Mouse (Mus musculus): ENCODE results near the gene Clmn.

Clmn gene

DNA sequence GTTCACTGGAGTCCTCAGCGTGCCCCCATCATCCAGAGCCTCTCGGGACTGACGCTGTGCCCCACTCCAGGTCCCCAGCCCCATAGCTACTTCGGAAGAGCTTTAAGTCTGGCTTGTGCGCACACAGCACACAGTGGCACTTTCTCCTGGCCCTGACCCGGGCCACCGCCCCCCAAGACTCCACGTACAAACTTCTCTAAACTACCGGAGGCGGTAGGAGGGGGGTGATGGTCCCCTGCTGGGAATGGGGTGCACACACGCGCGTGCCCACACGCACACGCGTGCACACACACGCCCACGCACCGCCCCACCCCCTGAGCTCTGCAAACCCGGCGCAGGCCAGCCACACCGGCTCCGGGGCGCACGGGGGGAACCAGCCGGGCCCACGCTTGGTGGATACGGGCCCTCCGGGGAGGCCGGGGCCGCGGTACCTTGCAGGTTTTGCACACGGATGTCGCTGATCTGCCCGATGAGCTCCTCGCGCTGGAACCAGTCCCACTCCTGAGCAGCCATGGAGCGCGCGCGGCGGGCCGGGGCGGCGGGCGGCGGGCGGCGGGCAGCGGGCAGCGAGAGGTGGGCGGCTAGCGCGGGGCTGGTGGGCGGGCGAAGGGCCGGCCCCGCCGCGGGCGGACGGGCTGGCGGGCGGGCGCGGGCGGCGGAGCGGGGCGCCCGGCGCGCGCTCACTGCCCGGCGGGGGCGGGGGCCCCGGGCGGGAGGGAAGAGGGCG, at the start of gene Clmn:
Gene Clmn (minus strand): TSS at position 638 of the 727 bp plus-strand sequence.
- DNase-seq, result peak; percentile 92

DNA sequence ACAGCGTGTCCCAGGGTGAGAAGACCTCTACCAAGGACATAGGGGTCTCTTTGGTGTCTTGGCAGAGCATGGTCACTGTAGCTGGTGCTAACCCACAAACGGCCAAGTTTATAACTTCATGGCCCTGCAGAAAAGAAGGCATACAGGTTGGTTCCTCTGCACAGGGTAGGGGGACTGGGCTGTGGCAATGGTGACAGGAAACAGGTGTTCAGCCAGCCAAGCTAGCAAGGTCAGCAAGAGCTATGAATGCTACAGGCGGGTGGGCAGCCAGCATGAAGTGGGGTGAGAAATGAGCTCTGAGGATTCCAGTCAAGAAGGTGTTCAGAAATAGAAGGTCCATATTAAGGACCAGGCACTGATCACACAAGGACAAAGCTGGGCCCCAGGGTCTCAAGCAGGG, 48.1 kb upstream of the Clmn start:
- no peak for DNase-seq

DNA sequence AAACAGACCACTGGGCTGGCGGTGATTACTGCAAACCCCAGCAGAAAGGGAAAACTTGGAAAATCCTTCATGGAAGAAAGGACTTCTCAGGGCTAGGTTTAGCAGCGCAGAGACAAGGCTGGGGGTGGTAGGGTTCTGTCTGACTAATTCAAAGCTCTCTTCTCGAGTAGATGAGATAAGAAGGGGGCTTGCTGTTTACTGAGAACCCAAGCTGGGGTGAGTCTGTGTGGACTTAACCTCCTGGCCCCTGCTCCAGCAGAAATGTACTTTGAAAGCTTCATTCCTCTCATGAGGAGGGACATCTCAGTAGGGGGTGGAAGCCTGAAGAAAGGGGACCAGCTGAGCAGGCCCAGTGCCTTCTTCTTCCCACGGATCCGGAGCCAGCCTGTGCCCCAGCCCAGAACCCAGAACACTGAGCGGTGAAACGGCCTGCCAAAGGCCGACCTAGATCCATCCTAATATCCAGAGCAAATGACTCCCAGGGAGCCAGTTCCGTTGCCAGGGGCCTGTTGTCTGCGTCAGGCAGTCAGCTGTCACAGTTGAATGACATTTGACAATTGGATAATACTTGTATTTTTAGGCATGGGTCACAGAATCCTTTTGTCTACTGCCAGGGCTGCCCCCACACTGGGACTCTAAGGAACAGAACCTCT, 47.5 kb upstream of the Clmn start:
- peak; percentile 77 for DNase-seq

DNA sequence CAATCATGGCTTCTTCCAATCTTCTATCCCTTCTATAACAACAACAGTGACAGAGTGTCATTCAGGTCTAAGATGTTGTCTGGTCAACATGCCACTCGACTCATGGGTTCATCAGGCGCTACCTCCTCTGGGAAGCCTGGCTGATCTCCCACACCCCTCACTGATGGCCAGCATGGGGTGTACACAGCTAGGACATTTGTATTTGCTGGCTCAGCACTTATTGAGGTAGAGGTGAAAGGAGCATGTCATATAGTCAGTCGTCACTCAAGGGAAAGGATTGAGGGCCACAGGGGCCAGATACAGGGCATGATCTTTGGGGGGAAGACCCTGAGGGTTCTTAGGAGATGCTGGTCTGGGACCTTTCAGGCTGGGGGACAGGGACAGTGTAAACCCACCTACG, 44.9 kb upstream of the Clmn start:
- no peak for DNase-seq

DNA sequence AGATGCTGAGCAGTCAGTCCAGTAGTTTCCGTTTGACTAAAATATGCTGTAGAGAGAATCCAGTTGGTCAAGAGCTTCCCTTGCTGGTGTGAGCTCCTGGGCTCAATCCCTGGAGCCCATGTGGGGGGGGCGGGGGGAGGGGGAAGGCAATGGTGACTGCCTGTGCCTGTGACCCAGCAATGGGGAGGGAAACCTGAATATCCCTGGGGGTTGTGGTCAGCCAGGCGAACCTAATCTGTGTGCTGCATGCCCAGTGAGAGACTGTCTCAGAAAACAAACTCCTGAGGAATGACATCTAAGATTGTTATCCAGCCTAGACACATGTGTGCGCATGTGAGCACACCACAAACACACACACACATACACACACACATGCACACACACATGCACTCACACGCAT, 44.1 kb upstream of the Clmn start:
- DNase-seq, result no peak

DNA sequence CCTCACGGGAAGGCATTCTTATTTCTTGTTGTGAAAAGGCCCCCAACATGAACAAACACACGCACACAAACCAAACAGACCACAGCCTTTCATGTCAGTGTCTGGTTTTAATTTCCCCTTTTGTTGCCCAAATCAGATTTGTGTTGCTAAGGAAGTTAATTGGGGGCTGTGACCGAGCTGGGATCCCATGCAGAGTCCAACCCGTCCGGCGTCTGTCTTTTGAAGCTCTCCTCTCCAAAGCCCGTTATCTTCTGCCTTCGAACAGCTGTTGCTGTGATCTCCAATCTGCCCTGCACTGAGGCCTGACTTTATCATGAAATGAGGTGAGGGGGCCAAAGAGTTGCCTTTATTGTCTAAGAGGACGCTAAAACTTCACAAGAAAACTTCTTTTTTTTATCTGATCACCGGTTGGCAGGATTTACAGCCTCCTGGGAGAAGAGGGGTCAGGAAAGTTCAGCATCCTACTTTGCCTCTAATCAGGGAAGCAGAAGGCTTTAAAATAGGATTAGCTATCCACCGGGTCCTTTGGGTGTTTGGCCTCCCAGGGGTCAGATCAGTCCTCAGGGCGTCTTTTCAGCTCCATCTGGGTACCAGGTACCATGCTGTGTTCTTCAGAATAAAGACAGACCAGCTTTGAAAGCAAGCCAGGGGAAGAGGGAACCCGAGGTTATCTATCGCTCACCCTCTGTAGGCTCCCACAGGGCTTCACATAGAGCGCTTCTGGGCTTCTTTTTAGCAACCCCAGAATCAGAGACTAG, 43.3 kb upstream of the Clmn start:
- DNase-seq, result peak; percentile 81

DNA sequence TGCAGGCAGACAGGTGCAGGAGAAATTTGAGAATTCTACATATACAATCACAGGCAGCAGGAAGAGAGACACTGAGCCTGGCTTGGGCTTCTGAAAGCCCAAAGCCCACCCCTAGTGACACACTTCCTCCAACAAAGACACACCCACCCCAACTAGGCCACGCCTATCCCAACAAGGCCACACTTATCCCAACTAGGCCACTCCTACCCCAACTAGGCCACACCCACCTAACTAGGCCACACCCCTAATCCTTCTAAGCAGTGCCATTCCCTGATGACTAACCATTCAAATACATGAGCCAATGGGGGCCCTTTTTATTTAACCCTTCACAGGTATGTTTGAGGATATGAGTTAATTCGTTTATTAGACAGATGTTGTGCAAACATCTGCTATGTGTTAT, 42.3 kb upstream of the Clmn start:
- DNase-seq, result peak; percentile 81

DNA sequence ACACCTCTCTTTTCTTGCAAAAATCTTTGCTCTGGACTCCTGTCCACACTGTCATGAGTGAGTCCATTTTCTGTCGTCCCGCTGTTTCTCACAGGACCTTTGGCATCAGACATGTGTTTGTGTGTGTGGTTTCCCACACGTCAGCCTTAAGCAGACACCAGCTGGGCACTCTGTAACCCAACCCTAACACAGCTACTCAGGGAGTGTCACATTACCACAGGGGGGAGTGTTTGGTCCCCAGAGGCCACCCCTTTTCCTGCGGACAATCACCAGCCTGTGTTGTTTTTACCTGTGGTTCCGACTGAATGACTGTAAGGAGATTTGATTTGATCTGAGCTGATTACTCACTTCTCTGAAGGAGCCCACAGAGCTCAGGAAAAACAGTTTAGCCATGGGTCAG, 39.3 kb upstream of the Clmn start:
- no peak for DNase-seq

DNA sequence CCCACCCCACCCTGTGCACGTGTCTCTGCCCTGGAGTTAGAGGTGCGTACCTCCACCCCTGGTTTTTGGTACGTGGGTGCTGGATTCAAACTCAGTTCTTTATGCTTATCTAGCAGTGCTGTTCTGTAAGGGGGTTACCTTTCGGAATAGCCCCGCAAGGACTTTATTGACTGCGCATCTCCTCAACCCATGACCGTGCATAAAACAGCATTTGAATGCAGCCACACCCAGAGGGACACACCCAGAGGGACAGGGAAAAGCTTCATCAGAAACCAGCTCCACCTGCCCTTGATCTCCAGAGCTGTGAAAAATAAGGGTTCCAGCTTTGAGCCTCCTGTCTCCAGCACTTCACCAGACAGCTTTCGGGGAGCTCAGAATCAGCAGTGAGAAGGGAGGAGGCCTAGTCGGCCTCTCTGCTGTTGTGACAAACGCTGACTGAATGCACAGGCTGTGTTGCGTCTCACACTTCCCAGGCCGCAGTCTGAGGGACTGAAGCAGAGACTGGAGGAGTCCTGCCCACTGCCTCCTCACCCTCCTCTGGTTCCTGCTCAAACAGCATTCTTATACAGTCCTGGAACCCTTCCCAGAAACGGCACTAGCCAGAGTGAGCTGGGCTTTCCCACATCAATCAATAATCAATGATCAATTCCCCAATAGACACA, 37.6 kb upstream of the Clmn start:
- DNase-seq, result no peak

DNA sequence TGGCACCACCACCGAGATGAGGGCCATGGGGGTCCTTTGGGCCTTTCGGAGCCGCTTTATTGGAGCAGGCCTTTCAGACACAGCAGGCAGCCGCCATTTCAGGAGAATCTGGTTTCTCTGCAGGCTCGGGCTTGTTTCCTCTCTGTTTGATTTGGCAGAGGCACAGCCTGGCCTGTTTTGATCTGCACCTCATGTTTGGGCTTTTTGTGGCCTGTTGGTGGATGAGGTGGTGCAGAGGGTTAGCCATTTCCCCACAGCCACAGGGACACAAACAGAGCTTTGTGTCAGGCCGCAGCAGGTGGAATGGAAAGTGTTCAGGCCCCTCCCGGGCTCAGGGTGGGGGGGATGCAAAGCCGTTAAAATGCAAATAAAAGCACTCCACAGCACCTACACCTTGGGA, 36.4 kb upstream of the Clmn start:
- no peak for DNase-seq

DNA sequence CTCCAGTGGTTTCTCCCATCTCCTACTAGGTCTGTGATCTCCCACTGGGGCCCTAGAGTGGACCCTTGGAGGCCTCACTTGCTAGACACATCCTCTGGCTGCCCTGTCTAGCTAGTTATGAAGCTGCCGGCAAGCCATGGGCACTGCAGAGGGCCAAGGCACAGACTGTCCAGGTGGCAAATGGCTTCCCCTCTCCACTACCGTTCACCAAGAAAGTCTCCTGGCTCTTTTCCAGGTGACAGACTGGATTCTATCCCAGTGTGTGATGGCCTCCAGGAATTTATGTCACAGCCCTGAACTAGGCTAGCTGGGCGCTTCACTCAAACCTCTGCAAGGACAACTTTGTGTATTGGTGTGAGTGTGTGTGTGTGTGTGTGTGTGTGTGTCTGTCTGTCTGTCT, 35.0 kb upstream of the Clmn start:
- peak; percentile 91 for DNase-seq

DNA sequence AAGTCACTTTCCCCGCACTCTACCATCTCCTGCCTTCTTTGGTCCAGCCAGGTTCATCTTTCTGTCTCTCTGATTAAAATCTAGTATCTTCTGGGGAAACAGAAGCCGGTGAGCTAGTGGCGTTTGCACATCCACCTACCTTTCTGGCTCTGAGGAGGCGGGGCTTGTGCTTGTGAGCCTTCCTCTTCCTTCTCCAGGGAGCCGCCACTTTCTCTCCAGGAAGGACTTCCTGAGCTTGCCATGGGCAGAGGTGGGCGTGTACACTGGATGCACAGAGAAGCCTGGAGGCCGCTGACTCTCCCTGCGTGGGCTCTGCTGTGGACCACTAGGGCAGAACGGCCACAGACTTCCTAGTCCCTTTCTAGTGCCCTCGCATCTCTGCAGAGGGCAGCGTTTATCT, 34.3 kb upstream of the Clmn start:
- no peak for DNase-seq

DNA sequence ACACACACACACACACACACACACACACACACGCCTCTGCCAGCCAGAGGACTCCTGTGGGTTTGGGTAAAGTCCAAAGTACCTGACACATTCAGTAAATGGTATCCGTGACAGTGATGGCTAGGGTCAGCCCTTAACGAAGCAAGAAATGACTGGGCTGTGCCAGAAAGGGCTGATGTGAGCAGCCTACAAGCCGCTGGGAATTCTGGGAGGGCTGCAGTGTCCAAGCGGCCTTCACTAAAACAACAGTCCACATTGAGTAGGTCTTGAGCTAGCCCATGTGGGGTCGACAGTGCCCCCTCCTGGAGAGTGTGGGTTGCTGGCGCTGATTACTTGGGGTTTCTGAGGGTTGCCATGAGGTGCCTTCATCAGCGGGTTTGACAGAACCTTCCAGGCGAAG, 33.8 kb upstream of the Clmn start:
- no peak for DNase-seq

DNA sequence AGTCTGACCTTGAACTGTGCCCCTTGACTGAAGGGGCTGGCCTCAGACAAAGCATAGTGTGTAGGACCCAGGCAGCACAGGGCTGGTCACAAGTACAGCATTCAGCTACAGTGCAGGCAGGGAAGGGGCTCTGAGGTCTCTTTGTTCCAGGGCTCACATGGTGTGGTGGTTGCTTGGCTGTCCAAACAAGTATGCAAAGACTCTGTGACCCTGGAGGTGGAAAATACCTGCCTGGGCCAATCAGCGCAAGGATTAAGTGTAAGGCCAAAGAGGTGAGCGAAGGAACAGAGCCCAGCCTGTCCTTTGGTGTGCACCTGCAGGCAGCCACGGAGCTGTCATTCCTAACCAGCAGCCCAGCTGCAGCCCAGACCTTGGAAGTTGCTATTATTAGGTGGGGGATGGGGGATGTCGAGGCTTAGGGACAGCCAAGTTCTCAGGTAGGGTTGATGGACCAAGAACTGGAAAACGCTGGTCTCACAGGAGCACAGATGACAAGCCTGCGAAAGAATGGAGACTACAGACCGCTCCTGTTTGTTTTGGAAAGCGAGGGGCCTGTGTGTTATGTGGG, 32.3 kb upstream of the Clmn start:
- no peak for DNase-seq

DNA sequence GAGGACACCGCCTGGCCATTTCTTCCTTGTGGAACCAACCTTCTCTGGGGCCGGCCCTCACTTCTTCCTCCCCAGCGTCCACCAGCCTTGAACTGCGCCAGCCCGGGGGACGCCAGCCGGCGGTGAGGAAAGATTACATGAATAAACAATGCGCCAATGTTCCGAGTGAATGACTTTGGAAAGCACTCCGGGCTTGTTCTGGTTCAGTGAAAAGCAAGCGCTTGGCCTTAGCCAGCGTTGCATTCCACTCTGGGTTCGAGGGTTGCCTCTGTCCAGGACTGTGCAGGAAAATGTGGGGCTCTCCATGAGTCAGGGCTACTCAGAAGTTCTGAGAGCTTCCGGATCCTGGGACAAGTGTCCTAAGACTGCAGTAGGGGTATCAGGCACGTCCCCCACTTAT, 31.8 kb upstream of the Clmn start:
- DNase-seq, result no peak

DNA sequence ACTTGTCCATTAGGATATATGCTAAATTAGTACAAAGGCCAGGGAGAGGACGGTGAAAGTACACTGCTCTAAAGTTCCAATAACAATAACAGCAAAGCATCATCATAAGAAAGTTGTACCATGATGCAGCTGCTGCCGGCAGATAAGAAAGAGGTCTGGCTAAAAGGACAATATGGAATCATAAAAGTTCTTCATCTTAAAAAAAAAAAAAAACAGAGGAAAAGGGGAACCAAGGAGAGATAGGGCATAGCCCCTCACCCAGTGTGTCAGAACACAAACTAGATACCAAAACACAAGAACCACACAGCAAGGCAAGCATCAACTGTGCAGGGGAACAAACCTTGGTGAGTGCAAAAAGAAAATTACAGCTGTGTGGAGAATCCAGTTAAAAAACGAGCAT, 27.4 kb upstream of the Clmn start:
- no peak for DNase-seq

DNA sequence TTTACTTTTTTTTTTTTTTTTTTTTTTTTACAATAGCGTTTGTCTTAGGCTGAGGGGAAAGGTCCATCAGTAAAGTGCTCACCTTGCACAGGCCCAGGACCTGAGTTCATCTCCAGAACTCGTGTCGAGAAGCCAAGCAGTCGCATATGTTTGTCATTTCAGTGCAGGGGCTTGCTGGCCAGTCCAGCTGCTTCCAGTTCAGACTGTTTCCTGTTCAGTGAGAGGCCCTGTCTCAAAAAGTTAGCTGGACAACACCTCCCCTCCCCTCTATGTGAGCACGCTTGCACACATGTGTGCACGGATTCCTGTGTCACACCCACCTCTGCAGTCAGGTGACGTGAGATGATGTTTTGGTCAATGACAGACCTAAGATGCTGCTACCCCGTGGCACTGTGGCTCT, 25.2 kb upstream of the Clmn start:
- DNase-seq, result no peak

DNA sequence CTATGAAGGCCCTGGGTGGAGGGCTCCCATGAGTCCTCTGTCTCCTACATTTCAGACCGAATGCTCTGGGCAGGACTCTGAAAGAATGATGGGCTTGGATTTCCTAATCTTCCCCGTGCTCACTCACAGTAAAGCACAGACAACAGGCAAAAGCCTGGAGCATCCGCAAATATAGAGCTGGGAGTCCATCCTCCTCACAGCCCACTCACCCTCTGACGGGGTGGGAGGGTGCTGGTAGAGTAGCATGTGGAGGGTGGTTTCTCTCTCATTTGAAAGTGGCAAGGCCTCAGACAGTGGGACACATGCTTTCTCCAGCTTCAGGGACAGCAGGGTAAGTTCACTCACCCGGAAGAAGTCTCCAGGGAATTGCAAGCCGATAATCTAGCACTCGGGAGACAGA, 21.2 kb upstream of the Clmn start:
- no peak for DNase-seq

DNA sequence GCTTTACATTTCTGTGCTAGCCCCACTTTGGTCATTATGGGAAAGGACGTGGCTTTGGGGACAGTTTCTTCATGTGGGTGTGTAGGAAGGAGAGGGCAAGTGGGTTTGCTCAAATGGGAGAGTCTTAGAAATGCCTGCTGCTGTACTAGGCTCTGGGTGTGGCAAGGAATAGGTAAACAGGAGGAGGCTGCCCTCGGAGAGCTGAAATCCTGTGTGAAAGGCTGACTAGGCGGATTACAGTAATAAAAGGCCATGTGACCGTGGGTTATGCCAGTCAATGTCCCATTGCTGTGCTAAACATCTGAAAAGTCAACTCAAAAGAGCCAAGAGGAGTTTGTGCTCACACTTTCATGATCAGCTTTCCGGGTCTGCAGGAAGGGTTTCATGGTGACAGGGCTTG, 17.7 kb upstream of the Clmn start:
- DNase-seq, result no peak

DNA sequence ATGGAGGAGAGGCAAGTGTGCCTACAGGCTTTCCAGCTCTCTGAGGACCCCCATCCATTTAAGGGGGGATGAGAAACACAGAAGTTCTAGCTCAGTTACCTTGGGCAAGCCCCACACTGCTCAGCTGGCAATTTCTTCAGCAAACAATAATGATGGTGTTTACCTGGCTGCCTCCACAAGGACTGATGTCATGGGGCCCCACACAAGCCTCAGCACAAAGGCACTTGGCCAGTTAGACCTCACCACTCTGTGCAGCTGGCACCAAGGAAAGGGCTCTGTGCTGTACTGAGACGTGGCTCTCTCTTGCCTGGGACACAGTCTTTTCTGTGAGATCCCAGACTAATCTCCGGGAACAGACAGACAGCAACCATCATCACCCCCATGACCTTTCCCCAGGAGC, 17.2 kb upstream of the Clmn start:
- no peak for DNase-seq

DNA sequence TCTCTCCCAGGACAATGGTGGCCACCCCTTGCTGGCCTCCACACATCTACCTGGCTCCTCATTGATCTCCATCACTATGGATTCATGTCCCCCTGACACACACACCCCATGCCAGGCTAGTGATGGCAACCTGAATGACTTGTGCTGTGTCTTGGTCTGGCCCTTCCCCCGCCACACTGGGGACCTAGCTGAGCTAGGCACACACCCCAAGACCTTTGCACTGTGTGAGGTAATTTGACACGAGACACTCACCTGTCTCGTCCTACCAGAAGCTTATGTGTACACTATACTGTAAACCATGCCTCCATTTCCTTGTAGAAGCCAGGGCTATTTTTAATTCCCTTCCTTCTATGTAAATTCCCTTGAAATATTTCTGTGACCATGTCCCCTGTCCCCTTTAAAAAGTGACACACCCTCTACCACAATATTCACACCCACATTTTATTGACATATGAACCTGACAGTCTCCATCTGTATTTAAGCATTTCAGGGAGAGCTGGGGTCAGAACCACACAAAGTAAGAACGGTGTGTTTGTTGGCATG, 16.7 kb upstream of the Clmn start:
- no peak for DNase-seq

DNA sequence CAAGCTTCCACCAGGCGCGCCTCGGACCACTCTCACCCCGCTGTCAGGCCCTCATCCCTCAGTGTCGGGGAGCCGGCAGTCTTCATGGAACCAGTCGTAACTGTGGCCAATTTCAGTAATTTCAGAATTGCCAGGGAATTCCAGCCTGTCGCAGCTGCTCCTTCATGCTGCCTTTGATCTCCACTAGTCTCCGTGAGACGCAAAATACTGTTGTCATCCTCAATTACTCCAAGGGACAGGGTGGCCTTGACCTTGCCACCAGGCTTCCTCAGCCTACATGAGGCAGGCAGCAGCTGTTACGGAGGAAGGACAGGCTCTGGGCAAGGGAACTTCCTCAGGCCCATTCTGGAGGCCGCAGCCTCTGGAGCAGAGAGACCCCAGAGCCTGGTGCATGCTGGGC, 15.5 kb upstream of the Clmn start:
- DNase-seq, result no peak

DNA sequence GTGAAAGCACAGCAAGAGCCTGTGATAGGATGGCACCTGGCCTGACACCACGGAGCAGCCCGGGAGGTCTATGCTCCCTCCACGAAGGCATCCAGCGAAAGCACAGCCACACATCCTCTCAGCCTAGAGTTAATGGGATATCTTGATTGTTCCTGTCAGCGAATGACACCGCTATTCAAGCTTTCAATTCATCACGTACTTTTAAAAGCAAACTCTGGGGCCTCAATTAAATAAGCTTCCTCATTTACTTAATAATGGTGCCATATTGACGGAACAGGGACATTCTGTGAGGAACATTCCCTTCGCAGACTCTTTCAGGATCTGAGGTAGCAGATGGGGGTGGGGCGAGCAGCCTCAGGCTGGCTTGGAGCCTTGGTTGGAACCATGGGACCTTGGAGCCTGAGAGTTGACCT, 14.7 kb upstream of the Clmn start:
- no peak for DNase-seq
